Mouse (Mus musculus): ENCODE results near the gene Ap5m1. TPM values are rescaled to one million over a fixed set of nuclear protein-coding genes. Genes with fewer than 3 reads are reported as not detected.

Ap5m1 gene
- polyA plus RNA-seq, 1 experiment from 2014 or later = 28.0 TPM

GRCm38 (mm10) chr14:49140756-49141155 is 74.9 kb downstream of the Ap5m1 start:
- TF ChIP-seq CTCF (IDR thresholded peaks at IDR 0.05; ENCODE audit: low read depth) = no peak
- WGBS = 93% methylated on average over 7 of the region's 7 CpGs
- DNase-seq (ENCODE audit: low spot score) (no peak), ATAC-seq (replicated peaks; ENCODE audit: low FRiP score, low read depth) (no peak)
- no peak overlapping the region for H3K4me2 ChIP-seq (ENCODE audit: low read length)
- H3K4me1 ChIP-seq (replicated peaks; ENCODE audit: insufficient read depth, low read length) = no peaks in the 10 kb centered on the region
- no peaks in the 10 kb centered on the region for H3K27me3 ChIP-seq (ENCODE audit: insufficient read depth, low read length)
- no peaks in the 10 kb centered on the region for H3K9me3 ChIP-seq (replicated peaks; ENCODE audit: low read length)
- no peak overlapping the region for H3K27ac ChIP-seq
- H3K9ac ChIP-seq (ENCODE audit: low read depth, low read length) = no peak overlapping the region
- H3K4me3 ChIP-seq (replicated peaks; ENCODE audit: low read depth, low read length) = no peak overlapping the region
- H3K36me3 ChIP-seq (ENCODE audit: insufficient read depth, low read length) = no peaks in the 10 kb centered on the region

Other genes with a start within 250 kb of the Ap5m1 start
- gene Exoc5, start 556 bp downstream of the Ap5m1 start, polyA plus RNA-seq (2015; fragmentation: Nextera tagmentation; extraction: Ambion mirVana) = 29.3 and 33.5 TPM in 2 replicates
- gene Naa30, start 106.1 kb downstream of the Ap5m1 start, polyA plus RNA-seq (2015; fragmentation: Nextera tagmentation; extraction: Ambion mirVana) = 8.2 and 10.2 TPM in 2 replicates
- 235 and 239 TPM in 2 replicates for gene ccdc198, start 179.4 kb downstream of the Ap5m1 start, polyA plus RNA-seq (2015; fragmentation: Nextera tagmentation; extraction: Ambion mirVana)

Measured in kidney, postnatal 0 days (tissue).